Mouse (Mus musculus): ENCODE data around the gene Gm49373.

Gene Gm49373

DNA sequence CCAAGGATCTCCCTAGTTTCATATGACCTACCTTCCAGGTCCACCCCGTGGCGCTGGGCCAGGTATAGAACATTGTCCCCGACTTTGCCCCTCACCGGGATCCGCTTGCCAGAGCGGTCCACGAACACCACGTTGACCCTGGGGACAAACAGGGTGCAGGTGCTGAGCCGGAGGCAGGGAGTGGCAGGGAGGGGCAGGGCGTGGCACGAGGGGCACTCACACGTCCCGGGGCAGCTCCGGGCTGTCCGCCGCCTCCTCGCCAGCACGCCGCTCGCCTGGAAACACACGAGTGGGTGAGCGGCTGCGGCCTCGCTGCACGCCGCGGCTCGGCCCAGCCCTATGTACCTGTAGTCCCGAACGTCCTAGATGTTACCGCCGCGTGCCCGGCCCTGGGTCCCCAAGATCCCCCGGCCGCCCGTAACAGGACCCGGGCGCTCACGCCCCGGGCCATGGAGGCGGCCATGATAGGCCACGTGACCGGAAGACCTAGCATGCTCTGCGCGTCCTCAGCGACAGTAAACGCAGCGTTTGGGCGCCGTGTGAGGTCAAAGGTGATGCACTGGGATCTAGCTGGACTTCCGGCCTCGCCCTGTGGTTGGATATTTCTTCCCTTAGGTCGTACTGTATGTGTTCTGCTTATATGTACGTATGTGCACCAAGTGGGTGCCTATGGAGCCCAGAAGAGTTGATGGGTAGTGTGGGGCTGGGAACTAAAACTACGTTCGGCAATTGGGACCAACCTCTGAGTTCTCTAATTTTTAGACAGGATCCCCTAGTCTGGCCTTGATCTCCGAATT, at the start of gene Gm49373, which contains the start of gene Fdx1l:
Gm49373 (minus strand) TSS at position 53 of the 797 bp plus-strand sequence.
Fdx1l (minus strand) TSS at position 571 of the 797 bp plus-strand sequence.
- TF ChIP-seq NANOG (IDR thresholded peaks at IDR 0.05; ENCODE audit: borderline replicate concordance, low read length) (no peak), CTCF (conservative IDR thresholded peaks at IDR 0.05; ENCODE audit: low read length) (no peak), POU5F1 (IDR thresholded peaks at IDR 0.05; ENCODE audit: borderline replicate concordance, low read length) (no peak)
- Histone ChIP-seq H3K36me3 (ENCODE audit: insufficient read depth, low read length) (peaks cover 80% of the 10 kb centered on the region), H3K9me3 (ENCODE audit: low read length) (no peaks in the 10 kb centered on the region), H3K4me3 (replicated peaks; ENCODE audit: low read length) (peak within 1 kb of the TSS; percentile 98), H3K4me1 (replicated peaks; ENCODE audit: low read depth, low read length) (peaks cover 38% of the 10 kb centered on the region), H3K27me3 (ENCODE audit: insufficient read depth, low read length) (no peaks in the 10 kb centered on the region)

DNA sequence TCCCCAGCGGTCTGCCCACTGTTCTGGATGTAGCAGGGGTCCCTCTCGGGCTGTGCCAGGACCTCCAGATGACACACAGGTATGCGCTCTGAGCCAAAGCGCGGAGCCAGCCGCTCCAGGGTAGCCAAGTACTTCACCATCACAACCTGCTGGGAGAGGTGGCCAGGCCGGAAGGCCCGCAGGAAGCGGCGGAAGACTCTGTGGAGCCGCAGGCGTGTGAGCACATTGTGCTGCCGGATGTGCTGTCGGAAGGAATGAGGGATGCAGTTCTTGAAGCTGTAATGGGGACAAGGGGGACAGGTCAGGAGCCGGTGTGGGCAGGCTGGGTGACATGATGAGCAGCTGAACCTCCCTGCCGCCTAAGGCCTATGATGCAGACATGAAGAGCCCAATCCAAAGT, 48.6 kb upstream of the Gm49373 start:
- no peaks in the 10 kb centered on the region for H3K27me3 ChIP-seq (ENCODE audit: insufficient read depth, low read length)
- H3K4me1 ChIP-seq (replicated peaks; ENCODE audit: low read depth, low read length) = peaks cover 38% of the 10 kb centered on the region
- H3K4me3 ChIP-seq (replicated peaks; ENCODE audit: low read length) = peak overlapping the region; percentile 77
- H3K9me3 ChIP-seq (ENCODE audit: low read length) = no peaks in the 10 kb centered on the region
- TF ChIP-seq CTCF (conservative IDR thresholded peaks at IDR 0.05; ENCODE audit: low read length) (no peak), POU5F1 (IDR thresholded peaks at IDR 0.05; ENCODE audit: borderline replicate concordance, low read length) (no peak), NANOG (IDR thresholded peaks at IDR 0.05; ENCODE audit: borderline replicate concordance, low read length) (no peak)
- H3K36me3 ChIP-seq (ENCODE audit: insufficient read depth, low read length) = peaks cover 45% of the 10 kb centered on the region

- Histone ChIP-seq H3K36me3 (ENCODE audit: insufficient read depth, low read length) (peaks cover 49% of the 10 kb centered on the region), H3K9me3 (ENCODE audit: low read length) (no peaks in the 10 kb centered on the region), H3K4me3 (replicated peaks; ENCODE audit: low read length) (no peak overlapping the region), H3K4me1 (replicated peaks; ENCODE audit: low read depth, low read length) (peaks cover 39% of the 10 kb centered on the region), H3K27me3 (ENCODE audit: insufficient read depth, low read length) (no peaks in the 10 kb centered on the region)
- TF ChIP-seq NANOG (IDR thresholded peaks at IDR 0.05; ENCODE audit: borderline replicate concordance, low read length) = no peak
- no peak for TF ChIP-seq CTCF (conservative IDR thresholded peaks at IDR 0.05; ENCODE audit: low read length)
- no peak for TF ChIP-seq POU5F1 (IDR thresholded peaks at IDR 0.05; ENCODE audit: borderline replicate concordance, low read length)
These were observed 44.2 kb upstream of the Gm49373 start for GRCm38 (mm10) chr9:21117073-21117472.

DNA sequence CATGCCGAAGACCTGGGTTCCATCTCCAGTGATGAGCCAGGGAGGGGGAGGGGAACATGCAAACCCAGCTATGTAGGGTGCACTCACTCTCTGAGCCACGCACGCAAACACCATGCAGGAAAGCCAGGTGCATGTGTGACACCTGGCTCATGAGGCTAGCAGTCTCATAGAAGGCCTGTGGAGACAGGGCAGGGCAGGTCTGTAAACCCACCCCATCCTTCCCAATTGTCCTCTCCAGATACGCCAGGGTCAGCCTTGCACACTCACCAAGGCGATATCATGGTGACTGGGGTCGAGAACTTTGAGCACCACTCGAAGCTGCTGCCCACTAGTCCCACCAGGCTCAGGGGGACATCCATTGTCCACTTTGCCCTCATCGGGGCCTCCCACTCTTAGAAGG, 42.2 kb upstream of the Gm49373 start:
- Histone ChIP-seq H3K36me3 (ENCODE audit: insufficient read depth, low read length) (peaks cover 52% of the 10 kb centered on the region), H3K9me3 (ENCODE audit: low read length) (no peaks in the 10 kb centered on the region), H3K27me3 (ENCODE audit: insufficient read depth, low read length) (no peaks in the 10 kb centered on the region), H3K4me1 (replicated peaks; ENCODE audit: low read depth, low read length) (peaks cover 37% of the 10 kb centered on the region), H3K4me3 (replicated peaks; ENCODE audit: low read length) (no peak overlapping the region)
- TF ChIP-seq POU5F1 (IDR thresholded peaks at IDR 0.05; ENCODE audit: borderline replicate concordance, low read length) = no peak
- no peak for TF ChIP-seq NANOG (IDR thresholded peaks at IDR 0.05; ENCODE audit: borderline replicate concordance, low read length)
- TF ChIP-seq CTCF (conservative IDR thresholded peaks at IDR 0.05; ENCODE audit: low read length) = no peak

DNA sequence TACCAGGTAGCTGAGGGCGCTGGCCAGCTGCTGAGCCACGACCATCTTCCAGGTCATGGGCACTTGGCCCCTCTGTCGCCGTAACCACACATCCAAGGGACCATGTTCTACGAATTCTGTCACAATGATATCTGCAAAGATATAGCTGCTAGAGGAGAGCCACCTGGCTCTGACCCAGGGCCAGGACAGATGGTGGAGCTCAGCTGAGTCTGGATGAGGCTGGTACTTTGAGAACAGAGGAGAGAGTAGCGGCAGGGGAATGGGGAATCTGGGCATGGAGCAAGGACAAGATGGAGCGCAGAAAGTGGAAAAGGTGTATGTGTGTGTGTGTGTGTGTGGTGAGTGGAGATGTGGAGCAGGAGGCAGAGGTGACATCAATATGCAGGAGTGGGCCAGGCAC, 41.3 kb upstream of the Gm49373 start:
- Histone ChIP-seq H3K9me3 (ENCODE audit: low read length) (no peaks in the 10 kb centered on the region), H3K4me1 (replicated peaks; ENCODE audit: low read depth, low read length) (peaks cover 43% of the 10 kb centered on the region), H3K36me3 (ENCODE audit: insufficient read depth, low read length) (peaks cover 53% of the 10 kb centered on the region), H3K27me3 (ENCODE audit: insufficient read depth, low read length) (no peaks in the 10 kb centered on the region), H3K4me3 (replicated peaks; ENCODE audit: low read length) (no peak overlapping the region)
- no peak for TF ChIP-seq CTCF (conservative IDR thresholded peaks at IDR 0.05; ENCODE audit: low read length)
- no peak for TF ChIP-seq NANOG (IDR thresholded peaks at IDR 0.05; ENCODE audit: borderline replicate concordance, low read length)
- TF ChIP-seq POU5F1 (IDR thresholded peaks at IDR 0.05; ENCODE audit: borderline replicate concordance, low read length) = no peak

- peaks cover 58% of the 10 kb centered on the region for H3K36me3 ChIP-seq (ENCODE audit: insufficient read depth, low read length)
- no peaks in the 10 kb centered on the region for H3K27me3 ChIP-seq (ENCODE audit: insufficient read depth, low read length)
- no peaks in the 10 kb centered on the region for H3K9me3 ChIP-seq (ENCODE audit: low read length)
- no peak for TF ChIP-seq CTCF (conservative IDR thresholded peaks at IDR 0.05; ENCODE audit: low read length)
- TF ChIP-seq POU5F1 (IDR thresholded peaks at IDR 0.05; ENCODE audit: borderline replicate concordance, low read length) = no peak
- TF ChIP-seq NANOG (IDR thresholded peaks at IDR 0.05; ENCODE audit: borderline replicate concordance, low read length) = no peak
- no peak overlapping the region for H3K4me3 ChIP-seq (replicated peaks; ENCODE audit: low read length)
- peaks cover 48% of the 10 kb centered on the region for H3K4me1 ChIP-seq (replicated peaks; ENCODE audit: low read depth, low read length)
These were observed 40.9 kb upstream of the Gm49373 start for GRCm38 (mm10) chr9:21113751-21114150.

GRCm38 (mm10) chr9:21107607-21108237, 34.8 kb upstream of the Gm49373 start:
- H3K9me3 ChIP-seq (ENCODE audit: low read length) = no peaks in the 10 kb centered on the region
- H3K4me3 ChIP-seq (replicated peaks; ENCODE audit: low read length) = peak overlapping the region; percentile 58
- no peaks in the 10 kb centered on the region for H3K27me3 ChIP-seq (ENCODE audit: insufficient read depth, low read length)
- H3K36me3 ChIP-seq (ENCODE audit: insufficient read depth, low read length) = peaks cover 65% of the 10 kb centered on the region
- TF ChIP-seq POU5F1 (IDR thresholded peaks at IDR 0.05; ENCODE audit: borderline replicate concordance, low read length) (no peak), CTCF (conservative IDR thresholded peaks at IDR 0.05; ENCODE audit: low read length) (no peak), NANOG (IDR thresholded peaks at IDR 0.05; ENCODE audit: borderline replicate concordance, low read length) (no peak)
- peaks cover 72% of the 10 kb centered on the region for H3K4me1 ChIP-seq (replicated peaks; ENCODE audit: low read depth, low read length)

DNA sequence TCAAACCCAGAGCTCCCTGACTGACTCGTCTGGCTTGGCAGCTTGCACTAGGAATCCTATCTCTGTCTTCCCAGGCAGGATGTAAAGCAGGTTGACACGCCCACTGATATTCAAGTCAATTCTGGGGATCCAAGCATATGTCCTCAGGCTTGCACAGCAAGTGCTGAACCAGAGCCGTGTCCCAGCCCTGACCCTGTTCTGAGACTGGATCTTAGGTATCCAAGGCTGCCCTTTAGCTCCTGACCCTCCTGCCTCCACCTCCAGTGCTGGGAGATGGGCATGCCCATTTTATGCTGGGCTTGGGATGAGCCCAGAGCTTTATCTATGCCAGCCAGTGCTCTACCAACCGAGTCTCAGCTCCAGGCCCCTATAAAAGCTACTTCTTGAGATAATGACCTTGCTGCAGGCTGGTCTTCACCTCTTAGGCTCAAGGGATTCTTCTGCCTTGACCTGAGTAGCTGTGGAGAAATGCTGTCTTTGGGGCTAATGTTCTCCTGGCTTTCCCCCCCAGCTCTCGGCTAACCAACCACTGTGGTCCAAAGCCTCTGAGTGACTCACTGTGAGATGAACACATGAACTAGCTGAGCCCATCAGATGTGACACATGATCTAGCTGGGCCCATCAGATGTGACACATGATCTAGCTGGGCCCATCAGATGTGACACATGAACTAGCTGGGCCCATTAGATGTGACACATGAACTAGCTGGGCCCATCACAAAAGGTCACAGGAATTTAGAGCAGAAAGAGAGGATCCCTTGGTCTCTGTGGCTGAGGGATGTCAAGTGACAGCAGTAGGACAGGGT, 33.1 kb upstream of the Gm49373 start:
- TF ChIP-seq CTCF (conservative IDR thresholded peaks at IDR 0.05; ENCODE audit: low read length) = no peak
- TF ChIP-seq NANOG (IDR thresholded peaks at IDR 0.05; ENCODE audit: borderline replicate concordance, low read length) = no peak
- no peak for TF ChIP-seq POU5F1 (IDR thresholded peaks at IDR 0.05; ENCODE audit: borderline replicate concordance, low read length)
- Histone ChIP-seq H3K9me3 (ENCODE audit: low read length) (no peaks in the 10 kb centered on the region), H3K4me3 (replicated peaks; ENCODE audit: low read length) (no peak overlapping the region), H3K36me3 (ENCODE audit: insufficient read depth, low read length) (peaks cover 73% of the 10 kb centered on the region), H3K27me3 (ENCODE audit: insufficient read depth, low read length) (no peaks in the 10 kb centered on the region), H3K4me1 (replicated peaks; ENCODE audit: low read depth, low read length) (peaks cover 76% of the 10 kb centered on the region)
